Mouse (Mus musculus) ES-E14 (cell line): ENCODE measurements around the gene Fam214a. TPM values are rescaled to one million over a fixed set of nuclear protein-coding genes. Genes with fewer than 3 reads are reported as not detected.
"Not testable (repeated sequence)": the region's sequence is repeated elsewhere in the genome, so short reads cannot be mapped to it uniquely, and the experiment has no call there.

Experiments
- DNase-seq: peaks from one replicate; pipeline ENCODE4 v3.0.0-alpha.2; 2013; ENCODE audit warnings: low read depth, low spot score
- H3K27ac ChIP-seq: 2 replicates; pipeline ENCODE4 v1.5.1; 2012; ENCODE audit warnings: low read depth, mild to moderate bottlenecking, low read length, moderate library complexity, mixed read lengths; ENCODE audit not compliant: poor library complexity, insufficient read depth, severe bottlenecking
- H3K36me3 ChIP-seq: 2 replicates; pipeline ENCODE4 v1.6.1; 2012; ENCODE audit warnings: mild to moderate bottlenecking, low read length, moderate library complexity, mixed read lengths; ENCODE audit not compliant: control insufficient read depth, poor library complexity, insufficient read depth, severe bottlenecking
- H3K4me1 ChIP-seq, 2 experiments: fragments of 150-350 bp in 1 of 2; sonication (generic) in 1 of 2; 2 replicates each; pipeline ENCODE4 v1.6.1; 2012; ENCODE audit warnings: low read length in 2 of 2, mild to moderate bottlenecking in 1 of 2, mixed read lengths in 1 of 2; ENCODE audit not compliant: control insufficient read depth in 2 of 2, insufficient read depth in 2 of 2, poor library complexity in 1 of 2
- H3K4me3 ChIP-seq, 2 experiments: fragments of 150-350 bp in 1 of 2; sonication (generic) in 1 of 2; 2 replicates each; pipeline ENCODE4 v1.5.1; 2012; ENCODE audit warnings: low read length in 2 of 2, low read depth in 1 of 2, mild to moderate bottlenecking in 1 of 2, mixed read lengths in 1 of 2; ENCODE audit not compliant: insufficient read depth in 1 of 2, poor library complexity in 1 of 2, severe bottlenecking in 1 of 2
- H3K9ac ChIP-seq: 2 replicates; pipeline ENCODE4 v1.6.1; 2012; ENCODE audit warnings: low read depth, mild to moderate bottlenecking, low read length, mixed read lengths; ENCODE audit not compliant: poor library complexity, insufficient read depth, severe bottlenecking
- H3K9me3 ChIP-seq: fragments of 150-350 bp; sonication (generic); 2 replicates; pipeline ENCODE4 v1.6.1; 2012; ENCODE audit warnings: low read depth, mild to moderate bottlenecking, low read length; ENCODE audit not compliant: control insufficient read depth, insufficient read depth
- CHD2 ChIP-seq: IDR thresholded peaks from 2 replicates; pipeline ENCODE4 v1.6.1; 2014; ENCODE audit warnings: mild to moderate bottlenecking, low read depth, low read length, inconsistent platforms
- HCFC1 ChIP-seq: IDR thresholded peaks from 2 replicates; pipeline ENCODE4 v1.6.1; 2012; ENCODE audit warnings: low read length, inconsistent platforms, borderline replicate concordance; ENCODE audit not compliant: insufficient read depth
- MAFK ChIP-seq: IDR thresholded peaks from 2 replicates; pipeline ENCODE4 v1.6.1; 2014; ENCODE audit warnings: mild to moderate bottlenecking, low read depth, low read length, inconsistent platforms; ENCODE audit not compliant: insufficient read depth
- ZC3H11A ChIP-seq: IDR thresholded peaks from 2 replicates; pipeline ENCODE4 v1.6.1; 2012; ENCODE audit warnings: low read depth, mild to moderate bottlenecking, inconsistent platforms, low read length, borderline replicate concordance
- ZNF384 ChIP-seq: IDR thresholded peaks from 2 replicates; pipeline ENCODE4 v1.6.1; 2012; ENCODE audit warnings: low read depth, low read length, inconsistent platforms
- in situ Hi-C, 2 experiments: fragments of 600-800 bp; cut with MboI; formaldehyde crosslinking; loops; one replicate each; pipeline ENCODE4 v1.15.1; 2025; ENCODE audit warnings: low sequenced_read_pairs in 2 of 2, inconsistent platforms in 1 of 2; ENCODE audit not compliant: unreplicated experiment in 2 of 2
- total RNA-seq: library from RNA; depleted of rRNA; stranded (reverse); fragments of 300-350 nt; gene quantifications from 2 replicates; pipeline ENCODE4 v1.2.3, GENCODE M21; 2012

Fam214a gene
- total RNA-seq, 1 experiment = 5.2 TPM

DNA sequence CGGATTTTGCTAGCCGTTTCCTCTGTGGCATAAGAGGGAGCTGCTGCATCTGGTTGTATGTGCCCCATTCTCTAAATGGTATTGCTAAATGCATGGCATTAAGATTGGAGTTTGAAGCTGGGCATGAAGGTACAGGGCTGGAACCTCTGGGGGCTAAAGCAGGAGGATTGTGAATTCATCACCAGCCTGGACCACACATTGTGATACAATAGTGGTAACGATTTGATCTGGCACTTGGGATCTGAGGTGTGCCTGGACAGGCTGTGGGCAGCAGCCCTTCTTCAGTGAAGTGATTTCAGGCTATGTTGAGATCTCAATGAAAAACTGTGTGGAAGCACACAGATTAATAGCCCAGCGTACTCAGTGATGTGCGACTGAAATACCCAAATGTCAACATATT lies 26.7 kb downstream of the Fam214a start:
- Histone ChIP-seq H3K9ac (no peak overlapping the region), H3K36me3 (no peaks in the 10 kb centered on the region), H3K27ac (no peak overlapping the region), H3K9me3 (no peaks in the 10 kb centered on the region), H3K4me1 (peaks cover 0 to 2% of the 10 kb centered on the region in 2 experiments; a peak in 2 of 4 replicates), H3K4me3 (no peak overlapping the region)
- TF ChIP-seq HCFC1 (no peak), ZNF384 (no peak), MAFK (no peak), CHD2 (no peak), ZC3H11A (no peak)
- in situ Hi-C loops = no loop called here
- DNase-seq = no peak

DNA sequence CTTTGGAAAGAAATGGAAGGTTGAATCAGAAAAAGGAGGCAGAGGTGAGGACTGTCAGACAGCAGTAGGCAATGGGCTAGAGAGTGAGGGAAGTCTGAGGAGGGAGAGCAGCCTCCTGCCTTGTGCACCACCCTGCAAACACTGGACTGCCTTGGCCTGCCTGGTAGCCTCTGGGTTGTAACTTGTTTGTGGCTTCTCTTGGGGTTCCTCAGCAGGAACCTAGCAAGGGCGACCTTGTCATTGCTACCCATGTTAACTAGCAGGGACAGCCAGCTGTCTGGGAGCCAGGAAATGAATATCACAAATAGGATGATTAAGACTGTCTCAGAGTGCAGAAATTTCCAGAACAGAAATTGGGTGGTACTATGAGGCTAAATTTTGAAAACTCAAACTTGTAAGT lies 27.2 kb downstream of the Fam214a start:
- Histone ChIP-seq H3K36me3 (no peaks in the 10 kb centered on the region), H3K27ac (no peak overlapping the region), H3K9me3 (no peaks in the 10 kb centered on the region), H3K4me1 (peaks cover 0 to 2% of the 10 kb centered on the region in 2 experiments; a peak in 2 of 4 replicates), H3K9ac (no peak overlapping the region), H3K4me3 (no peak overlapping the region)
- in situ Hi-C loops = no loop called here
- no peak for TF ChIP-seq ZC3H11A
- no peak for DNase-seq

GRCm38 (mm10) chr9:74981663-74982111 lies 29.0 kb downstream of the Fam214a start:
- Histone ChIP-seq H3K36me3 (no peaks in the 10 kb centered on the region), H3K4me1 (no peaks in the 10 kb centered on the region), H3K9ac (no peak overlapping the region), H3K27ac (no peak overlapping the region), H3K9me3 (no peaks in the 10 kb centered on the region), H3K4me3 (no peak overlapping the region)
- DNase-seq = no peak
- TF ChIP-seq ZNF384 (no peak), CHD2 (no peak), MAFK (no peak), HCFC1 (no peak), ZC3H11A (no peak)
- in situ Hi-C loops = no loop called here

GRCm38 (mm10) chr9:74982193-74982592 lies 29.5 kb downstream of the Fam214a start:
- TF ChIP-seq MAFK (no peak), ZNF384 (no peak), ZC3H11A (no peak), HCFC1 (no peak), CHD2 (no peak)
- Histone ChIP-seq H3K4me1 (no peaks in the 10 kb centered on the region), H3K9me3 (no peaks in the 10 kb centered on the region), H3K4me3 (no peak overlapping the region), H3K9ac (no peak overlapping the region), H3K36me3 (no peaks in the 10 kb centered on the region), H3K27ac (no peak overlapping the region)
- in situ Hi-C loops = no loop called here
- no peak for DNase-seq

- H3K27ac ChIP-seq, H3K9me3 ChIP-seq, H3K9ac ChIP-seq, H3K4me3 ChIP-seq, in situ Hi-C loops, H3K36me3 ChIP-seq, H3K4me1 ChIP-seq: not testable (repeated sequence)
- DNase-seq = peak; percentile 28
Measured at GRCm38 (mm10) chr9:74982722-74983121, 30.0 kb downstream of the Fam214a start.
